Mouse (Mus musculus) urinary bladder, postnatal 25 days (tissue): ENCODE measurements at regions not wholly inside any gene's neighbourhood (a gene's known extent, or its start where the extent isn't known, plus 50 kb on each side); places are given as distances from the start of the nearest gene placed in this dataset.

Experiments used
- DNase-seq: peaks from one replicate; pipeline ENCODE4 v3.0.0; 2022; ENCODE audit warnings: low spot score

GRCm38 (mm10) chr19:59395739-59396138, 50.2 kb upstream of the Pdzd8 start:
- DNase-seq = no peak

- no peak for DNase-seq
These were observed 50.9 kb upstream of the Pdzd8 start for GRCm38 (mm10) chr19:59396506-59396905.

GRCm38 (mm10) chr19:59399849-59400585, 54.4 kb upstream of the Pdzd8 start:
- DNase-seq = peak; percentile 25

DNA sequence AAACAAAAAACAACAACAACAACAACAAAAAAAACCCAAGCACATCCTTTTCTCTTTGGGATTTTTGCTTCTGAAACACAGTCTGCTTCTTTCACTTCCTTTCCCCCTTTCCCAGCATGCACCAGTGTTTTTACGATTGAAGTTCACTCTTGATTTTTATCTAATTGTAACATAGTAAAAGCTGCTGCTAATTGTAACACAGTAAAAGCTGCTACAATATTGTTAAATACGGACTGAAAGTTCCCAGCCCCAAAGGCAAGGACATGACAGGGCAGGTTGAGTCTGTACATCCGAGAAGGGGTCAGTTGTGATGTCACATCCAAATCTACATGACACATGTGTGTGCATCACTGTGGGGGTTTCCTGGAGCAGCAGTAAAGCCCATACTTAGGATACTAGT, 55.7 kb upstream of the Pdzd8 start:
- no peak for DNase-seq

- DNase-seq = no peak
These were observed 56.1 kb upstream of the Emx2 start for GRCm38 (mm10) chr19:59402097-59402496.

- DNase-seq = no peak
These were observed 54.1 kb upstream of the Emx2 start for GRCm38 (mm10) chr19:59404082-59404481.

DNA sequence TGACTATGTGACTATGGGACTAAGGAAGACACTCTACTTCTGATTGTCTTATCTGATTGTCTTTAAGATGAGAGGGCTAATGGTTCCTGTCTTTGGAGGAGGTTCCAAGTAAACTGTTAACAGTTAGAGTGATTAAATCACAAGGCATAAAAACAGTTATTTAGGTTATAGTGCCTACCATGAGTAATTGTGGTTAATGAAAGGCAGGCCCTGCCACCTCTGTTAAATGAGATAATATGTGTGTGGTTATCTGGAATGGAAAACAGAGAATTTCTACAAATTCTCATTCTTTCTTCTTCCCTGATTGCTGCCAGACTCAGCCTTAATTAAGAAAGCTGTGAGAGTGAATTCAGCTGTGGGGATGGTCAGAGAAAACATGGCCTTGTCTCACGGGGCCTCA, 53.4 kb upstream of the Emx2 start:
- no peak for DNase-seq

GRCm38 (mm10) chr19:59405616-59406015, 52.6 kb upstream of the Emx2 start:
- DNase-seq = no peak

DNA sequence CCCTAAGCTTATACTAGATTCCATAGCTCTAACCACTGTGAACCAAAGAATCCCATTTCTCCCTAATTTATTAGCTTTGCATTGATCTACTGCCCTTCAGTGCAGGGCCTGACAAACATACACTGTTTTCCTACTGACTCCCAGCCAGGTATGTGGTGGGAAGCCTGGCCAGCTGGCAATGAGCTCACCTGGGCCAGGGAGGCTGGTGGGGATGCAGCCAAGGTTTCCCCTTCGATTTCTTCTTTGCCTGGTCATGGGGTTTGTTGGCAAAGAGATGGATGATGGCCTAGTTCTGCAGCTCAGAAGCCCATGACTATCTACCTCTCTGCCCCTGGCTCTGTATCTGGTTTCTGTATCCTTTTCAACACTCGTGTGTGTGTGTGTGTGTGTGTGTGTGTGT, 50.1 kb upstream of the Emx2 start:
- DNase-seq = no peak
